Mouse (Mus musculus) heart, embryonic 13.5 days (tissue): ENCODE measurements around the gene Vps33b. TPM values are rescaled to one million over a fixed set of nuclear protein-coding genes. Genes with fewer than 3 reads are reported as not detected.
A peak's percentile ranks its signal among the peaks of the same experiment; 100 is the strongest.

ENCODE experiments used
- ATAC-seq: fragments of 200-750 bp; cut with Nextera tagmentation; 2 replicates; pipeline ENCODE4 v1.8.0; 2017; ENCODE audit warnings: moderate TSS enrichment; ENCODE audit not compliant: insufficient number of reproducible peaks, low FRiP score, low TSS enrichment; ENCODE audit errors: extremely low read depth
- H3K27ac ChIP-seq: fragments of 300-500 bp; sonication (generic); replicated peaks from 2 replicates; pipeline ENCODE4 v1.5.1; 2015; ENCODE audit warnings: moderate library complexity, mild to moderate bottlenecking, inconsistent platforms
- H3K27me3 ChIP-seq: fragments of 300-500 bp; sonication (generic); replicated peaks from 2 replicates; pipeline ENCODE4 v1.6.1; 2015; ENCODE audit warnings: mild to moderate bottlenecking, inconsistent platforms
- H3K36me3 ChIP-seq: fragments of 300-500 bp; sonication (generic); 2 replicates; pipeline ENCODE4 v1.6.1; 2015; ENCODE audit warnings: mild to moderate bottlenecking, inconsistent platforms
- H3K4me1 ChIP-seq: fragments of 300-500 bp; sonication (generic); 2 replicates; pipeline ENCODE4 v1.6.1; 2015; ENCODE audit warnings: inconsistent platforms
- H3K4me2 ChIP-seq: fragments of 300-500 bp; sonication (generic); 2 replicates; pipeline ENCODE4 v1.6.1; 2015; ENCODE audit warnings: inconsistent platforms, mild to moderate bottlenecking, moderate library complexity
- H3K4me3 ChIP-seq: fragments of 300-500 bp; sonication (generic); 2 replicates; pipeline ENCODE4 v1.5.1; 2015; ENCODE audit warnings: moderate library complexity, mild to moderate bottlenecking, inconsistent platforms
- H3K9ac ChIP-seq: fragments of 300-500 bp; sonication (generic); 2 replicates; pipeline ENCODE4 v1.6.1; 2015; ENCODE audit warnings: inconsistent platforms, mild to moderate bottlenecking, moderate library complexity
- H3K9me3 ChIP-seq: fragments of 300-500 bp; sonication (generic); 2 replicates; pipeline ENCODE4 v1.6.1; 2016; ENCODE audit warnings: inconsistent platforms
- WGBS: fragments of 180-500 bp; shearing (Covaris S2); methylation state at CpG from one replicate; pipeline ENCODE4 v1.1.7; 2015; ENCODE audit warnings: mixed read lengths; 5-methylcytosine and 5-hydroxymethylcytosine counted together
- polyA plus RNA-seq: library from polyadenylated mRNA; unstranded; fragments of >200 nt; fragmentation: Nextera tagmentation; extraction: Ambion mirVana; gene quantifications from 2 replicates; pipeline ENCODE4 v1.2.1, GENCODE M21; 2015

Vps33b gene
- polyA plus RNA-seq, 1 experiment from 2014 or later, result 9.6 TPM

GRCm38 (mm10) chr7:80273456-80273855, 4.0 kb downstream of the Vps33b start:
- H3K4me3 ChIP-seq, result no peak overlapping the region
- no peak for ATAC-seq
- no peak overlapping the region for H3K9ac ChIP-seq
- 83% methylated on average over 2 of the region's 2 CpGs for WGBS
- H3K36me3 ChIP-seq, result peaks cover 66% of the 10 kb centered on the region
- H3K27ac ChIP-seq, result no peak overlapping the region
- H3K4me1 ChIP-seq, result peaks cover 24% of the 10 kb centered on the region
- peaks cover 14% of the 10 kb centered on the region for H3K9me3 ChIP-seq
- no peaks in the 10 kb centered on the region for H3K27me3 ChIP-seq
- no peak overlapping the region for H3K4me2 ChIP-seq

DNA sequence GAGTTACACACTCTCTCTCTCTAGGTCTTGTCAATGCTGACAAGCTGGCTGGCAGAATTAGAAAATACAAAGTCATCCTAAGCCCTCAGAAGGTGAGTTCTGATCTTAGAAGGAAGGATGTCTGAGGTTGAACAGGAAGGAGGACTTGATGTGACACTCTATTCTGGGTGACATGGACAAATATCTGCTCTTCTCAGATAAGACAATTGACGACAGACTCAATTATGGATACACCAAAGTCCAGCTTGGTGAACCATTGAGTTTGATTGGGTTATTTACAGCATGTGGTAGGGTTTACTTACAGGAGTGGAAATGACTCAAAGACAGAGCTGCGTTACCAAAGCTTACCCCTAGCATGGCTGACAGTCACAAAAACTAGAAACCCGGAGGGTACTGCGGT, 6.9 kb downstream of the Vps33b start:
- no peak for ATAC-seq
- H3K27ac ChIP-seq, result no peak overlapping the region
- H3K9me3 ChIP-seq, result peaks cover 14% of the 10 kb centered on the region
- no peak overlapping the region for H3K4me2 ChIP-seq
- 86% methylated on average over 4 of the region's 4 CpGs for WGBS
- no peak overlapping the region for H3K9ac ChIP-seq
- no peaks in the 10 kb centered on the region for H3K27me3 ChIP-seq
- peaks cover 4% of the 10 kb centered on the region for H3K4me1 ChIP-seq
- no peak overlapping the region for H3K4me3 ChIP-seq
- H3K36me3 ChIP-seq, result peaks cover 89% of the 10 kb centered on the region

DNA sequence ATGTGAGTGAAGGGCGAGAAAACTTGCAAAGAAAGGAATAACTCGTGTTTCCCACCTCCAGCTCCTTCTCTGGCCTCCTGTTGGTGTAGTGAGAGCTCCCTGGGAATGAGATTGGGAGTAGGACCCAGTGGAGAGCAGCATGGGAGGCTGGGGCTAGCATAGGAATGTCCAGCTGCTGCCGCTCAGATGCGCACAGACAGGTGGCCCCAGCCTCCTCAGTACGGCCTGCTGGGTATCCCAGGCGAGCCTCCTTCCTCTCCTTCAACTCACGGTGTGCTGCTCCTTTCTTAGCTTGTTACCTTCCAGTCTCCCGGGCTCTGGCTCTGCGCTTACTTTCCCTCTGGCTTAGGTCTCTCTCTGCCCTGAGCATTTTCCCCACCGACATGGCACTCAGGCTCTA, 10.6 kb downstream of the Vps33b start:
- H3K9me3 ChIP-seq, result peaks cover 3% of the 10 kb centered on the region
- ATAC-seq, result no peak
- no peak overlapping the region for H3K4me3 ChIP-seq
- peaks cover 3% of the 10 kb centered on the region; the same call in 1 of the 2 replicates for H3K4me1 ChIP-seq
- H3K27ac ChIP-seq, result no peak overlapping the region
- H3K27me3 ChIP-seq, result no peaks in the 10 kb centered on the region
- no peak overlapping the region for H3K4me2 ChIP-seq
- peaks cover 90% of the 10 kb centered on the region for H3K36me3 ChIP-seq
- no peak overlapping the region for H3K9ac ChIP-seq
- 80% methylated on average over 10 of the region's 10 CpGs for WGBS

GRCm38 (mm10) chr7:80280998-80281397, 11.5 kb downstream of the Vps33b start:
- no peak for ATAC-seq
- Histone ChIP-seq H3K27me3 (no peaks in the 10 kb centered on the region), H3K9ac (no peak overlapping the region), H3K4me1 (peaks cover 3% of the 10 kb centered on the region; the same call in 1 of the 2 replicates), H3K4me2 (no peak overlapping the region), H3K27ac (no peak overlapping the region), H3K4me3 (no peak overlapping the region), H3K36me3 (peaks cover 91% of the 10 kb centered on the region), H3K9me3 (no peaks in the 10 kb centered on the region)
- 88% methylated on average over 2 of the region's 2 CpGs for WGBS

DNA sequence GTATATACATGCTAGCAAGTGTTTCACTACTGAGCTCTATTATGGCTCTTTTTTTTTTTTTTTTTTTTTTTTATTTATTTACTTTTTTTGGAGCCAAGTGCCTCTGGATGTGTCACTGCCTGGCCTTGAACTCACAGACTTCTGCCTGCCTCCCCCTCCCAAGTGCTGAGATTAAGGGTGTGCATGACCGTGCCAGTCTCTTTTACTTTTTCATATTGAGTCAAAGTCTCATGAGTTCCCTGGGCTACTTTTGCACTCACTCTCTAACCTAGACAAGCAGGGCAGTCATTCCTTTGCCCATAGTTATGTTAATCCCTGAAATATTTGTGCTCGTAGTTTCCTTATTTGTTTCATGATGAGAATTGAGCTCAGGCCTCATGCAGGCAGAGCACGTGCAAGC, 12.2 kb downstream of the Vps33b start:
- Histone ChIP-seq H3K9me3 (no peaks in the 10 kb centered on the region), H3K4me2 (no peak overlapping the region), H3K4me1 (peaks cover 3% of the 10 kb centered on the region; the same call in 1 of the 2 replicates), H3K4me3 (no peak overlapping the region), H3K27me3 (no peaks in the 10 kb centered on the region), H3K9ac (no peak overlapping the region), H3K27ac (no peak overlapping the region), H3K36me3 (peaks cover 91% of the 10 kb centered on the region)
- ATAC-seq, result no peak
- 85% methylated on average over 3 of the region's 3 CpGs for WGBS

DNA sequence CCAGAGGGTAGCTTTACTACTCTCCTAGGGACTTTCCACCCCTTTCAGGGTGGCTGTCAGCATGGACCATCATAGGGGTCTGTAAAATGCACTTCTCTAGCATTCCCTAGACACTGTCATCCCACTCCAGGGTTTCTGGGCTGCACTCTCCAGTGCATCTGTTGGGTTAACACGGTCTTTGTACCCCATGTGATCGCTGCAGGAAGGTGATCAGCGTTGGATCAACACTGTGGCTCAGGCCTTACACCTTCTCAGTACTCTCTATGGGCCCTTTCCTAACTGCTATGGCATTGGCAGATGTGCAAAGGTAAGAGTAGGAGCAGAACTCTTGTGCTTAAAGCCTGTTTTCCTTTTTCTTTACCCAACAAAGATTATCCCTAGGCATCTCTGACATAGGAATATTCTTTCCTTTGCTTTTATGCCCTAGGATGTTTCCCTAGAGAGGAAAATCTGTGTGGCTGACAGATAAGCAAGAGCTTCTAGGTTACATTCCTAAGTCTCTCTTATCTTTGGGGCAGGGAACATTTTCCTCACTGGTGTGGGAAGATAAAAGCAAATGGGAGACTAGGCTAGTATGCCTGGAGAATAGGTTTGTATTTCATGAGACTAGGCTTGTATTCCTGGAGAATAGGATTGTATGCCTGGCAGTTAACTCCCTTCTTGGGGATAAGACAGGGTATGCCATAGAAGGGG, 13.9 kb downstream of the Vps33b start:
- ATAC-seq, result no peak
- H3K36me3 ChIP-seq, result peaks cover 91% of the 10 kb centered on the region
- no peaks in the 10 kb centered on the region for H3K9me3 ChIP-seq
- H3K4me3 ChIP-seq, result no peak overlapping the region
- peak overlapping the region; percentile 49 for H3K27ac ChIP-seq
- no peak overlapping the region for H3K9ac ChIP-seq
- H3K27me3 ChIP-seq, result no peaks in the 10 kb centered on the region
- WGBS, result 57% methylated on average over 3 of the region's 3 CpGs
- H3K4me2 ChIP-seq, result no peak overlapping the region
- H3K4me1 ChIP-seq, result peaks cover 3% of the 10 kb centered on the region; the same call in 1 of the 2 replicates

DNA sequence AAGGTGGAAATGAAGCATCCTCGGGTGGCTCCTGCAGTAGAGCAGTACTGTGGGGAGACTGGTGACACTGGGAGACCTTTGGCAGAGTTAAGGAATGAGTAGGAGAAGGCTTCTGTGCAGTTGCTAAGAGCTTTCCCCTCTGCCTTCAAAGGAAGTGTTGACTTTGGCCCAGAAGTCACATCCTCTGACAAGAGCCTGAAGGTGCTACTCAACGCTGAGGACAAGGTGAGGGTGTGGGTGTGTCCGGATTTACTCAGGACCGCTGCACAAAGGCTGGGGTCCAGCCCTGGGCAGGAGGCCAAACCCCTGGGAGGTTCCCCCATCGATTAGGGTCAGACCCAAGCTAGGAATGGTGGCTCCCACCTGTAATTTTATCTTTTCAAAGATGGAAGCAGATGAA, 14.9 kb downstream of the Vps33b start:
- Histone ChIP-seq H3K27me3 (no peaks in the 10 kb centered on the region), H3K9me3 (no peaks in the 10 kb centered on the region), H3K9ac (no peak overlapping the region), H3K27ac (no peak overlapping the region), H3K36me3 (peaks cover 89% of the 10 kb centered on the region), H3K4me2 (no peak overlapping the region), H3K4me1 (peaks cover 3% of the 10 kb centered on the region; the same call in 1 of the 2 replicates), H3K4me3 (no peak overlapping the region)
- no peak for ATAC-seq
- 76% methylated on average over 5 of the region's 5 CpGs for WGBS

DNA sequence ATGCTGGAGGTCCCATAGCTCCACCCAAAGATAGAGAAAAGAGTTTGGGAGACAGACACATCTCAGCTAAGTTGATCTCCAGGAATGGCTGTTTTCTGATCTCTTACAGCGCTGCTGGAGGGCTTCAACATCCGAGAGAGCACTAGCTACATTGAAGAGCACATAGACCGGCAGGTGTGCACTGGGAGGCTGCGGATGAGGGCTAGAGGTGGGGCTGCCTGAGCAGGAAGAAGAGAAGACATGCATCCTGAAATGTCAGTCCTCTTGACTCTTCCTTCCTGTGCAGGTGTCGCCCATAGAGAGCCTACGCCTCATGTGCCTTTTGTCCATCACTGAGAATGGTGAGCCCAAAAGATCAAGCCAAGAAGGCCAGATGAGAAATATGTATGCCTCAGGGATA, 16.3 kb downstream of the Vps33b start:
- 89% methylated on average over 6 of the region's 6 CpGs for WGBS
- Histone ChIP-seq H3K4me1 (peaks cover 3% of the 10 kb centered on the region; the same call in 1 of the 2 replicates), H3K4me2 (no peak overlapping the region), H3K27me3 (no peaks in the 10 kb centered on the region), H3K4me3 (no peak overlapping the region), H3K27ac (no peak overlapping the region), H3K9ac (no peak overlapping the region), H3K36me3 (peaks cover 89% of the 10 kb centered on the region), H3K9me3 (no peaks in the 10 kb centered on the region)
- ATAC-seq, result no peak

GRCm38 (mm10) chr7:80287736-80288135, 18.3 kb downstream of the Vps33b start:
- no peak for ATAC-seq
- Histone ChIP-seq H3K4me3 (no peak overlapping the region), H3K36me3 (peaks cover 88% of the 10 kb centered on the region), H3K9ac (no peak overlapping the region), H3K9me3 (no peaks in the 10 kb centered on the region), H3K27me3 (no peaks in the 10 kb centered on the region), H3K4me1 (peaks cover 3% of the 10 kb centered on the region; the same call in 1 of the 2 replicates), H3K4me2 (no peak overlapping the region), H3K27ac (no peak overlapping the region)
- 86% methylated on average over 10 of the region's 10 CpGs for WGBS

DNA sequence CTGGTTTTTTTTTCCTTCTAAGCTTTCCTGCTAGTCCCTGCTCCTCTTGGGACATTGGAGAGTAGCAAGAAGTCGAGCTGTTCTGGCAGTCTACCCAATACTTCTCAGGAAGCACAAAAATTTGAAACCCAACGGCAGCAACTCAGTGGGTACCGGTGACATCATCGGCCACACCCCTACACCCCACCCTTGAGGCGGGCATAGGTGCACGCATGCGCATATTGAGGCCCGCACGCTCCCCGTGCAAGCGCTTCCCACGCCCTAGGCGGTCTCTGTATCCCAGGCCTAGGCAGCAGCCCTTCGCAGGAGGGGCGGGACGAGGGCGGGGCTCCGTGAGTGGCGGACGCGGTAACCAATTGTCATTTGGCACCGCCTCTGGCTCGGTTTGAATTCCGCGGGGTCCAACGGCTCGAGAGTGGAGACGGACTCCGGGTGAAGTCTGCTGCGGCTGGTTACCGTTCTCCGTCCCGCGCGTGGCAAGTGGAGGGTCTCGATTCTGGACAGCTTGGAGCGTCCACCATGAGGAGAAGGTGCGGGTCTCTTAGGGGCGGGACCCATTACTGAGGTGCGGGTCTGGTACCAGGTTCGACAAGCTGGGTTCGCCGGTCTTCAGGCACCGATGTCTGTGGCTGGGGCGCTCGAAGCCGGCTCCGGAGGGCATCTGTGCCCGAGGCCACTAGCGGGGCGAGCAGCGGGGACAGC, 24.8 kb downstream of the Vps33b start, which contains the start of gene Prc1:
TSS of gene Prc1 (plus strand) at position 389 of the 702 bp plus-strand sequence.
- peak; percentile 100 for ATAC-seq
- Histone ChIP-seq H3K27ac (peak within 1 kb of the TSS; percentile 88), H3K27me3 (no peaks in the 10 kb centered on the region), H3K4me3 (peak within 1 kb of the TSS; percentile 86), H3K9me3 (no peaks in the 10 kb centered on the region), H3K4me1 (peaks cover 35% of the 10 kb centered on the region), H3K9ac (peak within 1 kb of the TSS; percentile 92), H3K4me2 (peak within 1 kb of the TSS; percentile 78), H3K36me3 (peaks cover 42% of the 10 kb centered on the region)
- WGBS, result 1% methylated on average over 52 of the region's 52 CpGs

GRCm38 (mm10) chr7:80294764-80295648, 25.6 kb downstream of the Vps33b start:
- Histone ChIP-seq H3K4me1 (peaks cover 35% of the 10 kb centered on the region), H3K9ac (peak overlapping the region; percentile 92), H3K27me3 (no peaks in the 10 kb centered on the region), H3K4me2 (peak overlapping the region; percentile 78), H3K27ac (peak overlapping the region; percentile 86), H3K36me3 (peaks cover 44% of the 10 kb centered on the region), H3K9me3 (no peaks in the 10 kb centered on the region), H3K4me3 (peak overlapping the region; percentile 86)
- ATAC-seq, result no peak; the same call in 1 of the 2 replicates
- 7% methylated on average over 37 of the region's 37 CpGs for WGBS
